Mouse (Mus musculus) lung, postnatal 25 days (tissue): ENCODE results near the gene Ptpn7.
"Not testable (repeated sequence)": the region's sequence is repeated elsewhere in the genome, so short reads cannot be mapped to it uniquely, and the experiment has no call there.

Experiments
- DNase-seq: peaks from one replicate; pipeline ENCODE4 v3.0.0; 2022; ENCODE audit warnings: low spot score

Gene Ptpn7

DNA sequence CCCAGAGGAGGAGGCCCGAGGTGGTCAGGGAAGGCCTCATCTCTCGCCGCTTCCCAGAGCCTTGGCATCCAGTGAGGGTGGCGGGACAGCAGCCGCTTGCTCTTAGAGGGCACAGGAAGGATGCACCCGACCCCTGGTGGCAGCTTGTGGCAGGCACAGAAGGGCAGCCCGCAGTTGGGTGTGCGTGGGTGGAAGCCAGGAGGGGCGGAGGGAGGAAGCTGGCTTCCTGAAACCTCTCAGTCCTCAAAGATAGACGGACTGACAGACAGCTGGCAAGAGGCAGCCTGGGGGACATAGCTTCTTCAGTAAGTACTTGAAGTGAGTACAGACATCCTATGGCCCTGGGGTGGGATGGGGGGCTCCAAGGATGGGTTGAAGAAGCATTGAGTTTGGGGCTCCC, at the start of gene Ptpn7:
TSS of gene Ptpn7 (plus strand) at position 228 of the 400 bp plus-strand sequence.
- DNase-seq: peak; percentile 83

DNA sequence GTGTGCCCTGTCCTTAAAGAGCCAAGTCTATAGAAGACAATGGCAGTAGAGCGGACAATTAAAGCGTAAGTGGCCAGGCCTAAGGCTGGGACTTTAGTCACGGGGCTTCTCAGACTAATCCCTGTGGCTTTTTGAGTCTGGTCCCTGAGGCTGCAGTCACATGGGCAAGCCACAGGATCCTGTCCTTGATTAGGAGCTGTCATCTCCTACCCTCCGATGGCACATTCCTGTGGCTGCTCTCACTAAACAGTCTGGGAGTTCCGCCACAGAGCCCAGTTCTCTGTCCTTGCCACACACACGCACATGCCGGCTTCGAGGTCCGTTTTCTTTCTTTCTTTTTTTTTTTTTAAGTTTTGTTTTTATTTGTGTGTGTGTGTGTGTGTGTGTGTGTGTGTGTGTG, 49.0 kb upstream of the Ptpn7 start:
- no peak for DNase-seq

DNA sequence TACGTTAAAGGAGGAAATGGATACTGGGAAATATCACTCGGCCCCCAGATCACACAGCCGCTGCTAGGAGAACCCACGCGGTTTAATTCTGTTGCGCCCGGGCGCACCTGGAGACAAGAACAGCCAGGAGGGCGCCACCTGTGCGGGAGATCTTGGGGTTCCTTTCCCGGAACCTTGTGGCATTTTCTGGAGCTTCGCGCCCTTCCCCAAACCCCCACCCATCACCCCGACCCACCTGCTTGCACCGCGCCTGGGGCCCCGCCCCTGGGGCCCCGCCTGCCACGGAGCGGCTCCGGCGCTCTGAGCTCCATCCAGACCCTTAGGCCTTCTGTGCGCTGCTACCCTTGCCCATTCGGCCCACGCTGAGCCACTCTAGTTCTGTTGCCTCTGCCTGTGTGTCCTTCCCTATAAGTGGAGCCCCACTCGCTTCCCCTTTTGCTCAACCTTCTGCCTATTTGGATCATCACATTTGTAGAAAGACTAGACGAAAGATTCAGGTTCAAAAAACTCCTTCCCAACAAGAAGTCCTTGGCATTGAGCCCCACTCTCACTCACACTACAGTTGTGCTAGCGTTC, 47.1 kb upstream of the Ptpn7 start:
- DNase-seq: no peak

DNA sequence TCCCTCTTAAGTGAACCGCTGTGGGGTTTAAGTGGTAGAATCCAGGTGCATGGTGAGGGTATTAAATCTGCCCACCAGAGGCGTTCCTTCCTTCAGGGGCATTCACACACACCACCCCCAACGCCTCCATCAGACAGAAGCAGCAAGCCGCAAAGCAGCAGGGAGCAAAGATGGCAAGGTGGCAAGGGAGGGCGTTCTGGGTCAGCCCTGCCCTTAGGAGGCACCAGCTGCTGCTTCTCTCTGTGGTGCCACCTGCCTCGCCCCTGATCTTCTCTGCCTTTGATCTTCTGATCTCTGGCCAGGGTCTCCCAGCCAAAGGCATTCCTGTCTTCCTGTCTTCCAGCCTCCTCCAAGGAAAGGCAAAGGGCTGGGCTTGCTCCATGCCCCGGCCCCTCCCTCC, 46.5 kb upstream of the Ptpn7 start:
- no peak for DNase-seq

DNA sequence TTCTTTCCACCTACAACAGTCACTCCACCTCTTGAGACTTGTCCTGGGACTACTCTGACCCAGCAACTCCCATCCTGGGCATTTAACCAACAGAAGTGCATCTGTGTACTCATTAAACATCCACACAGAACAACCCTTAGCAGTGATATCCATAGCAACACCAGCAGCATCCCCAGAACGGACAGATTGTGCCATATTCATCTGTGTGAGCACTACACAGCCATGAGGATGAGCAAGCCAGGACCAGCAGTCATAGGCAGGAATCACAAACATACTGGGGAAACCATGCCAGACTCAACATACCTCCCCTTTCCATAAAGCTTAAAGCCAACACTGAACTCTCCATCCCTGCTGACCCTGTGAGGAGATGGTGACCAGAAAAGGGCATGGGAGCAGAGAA, 45.1 kb upstream of the Ptpn7 start:
- DNase-seq: no peak

DNA sequence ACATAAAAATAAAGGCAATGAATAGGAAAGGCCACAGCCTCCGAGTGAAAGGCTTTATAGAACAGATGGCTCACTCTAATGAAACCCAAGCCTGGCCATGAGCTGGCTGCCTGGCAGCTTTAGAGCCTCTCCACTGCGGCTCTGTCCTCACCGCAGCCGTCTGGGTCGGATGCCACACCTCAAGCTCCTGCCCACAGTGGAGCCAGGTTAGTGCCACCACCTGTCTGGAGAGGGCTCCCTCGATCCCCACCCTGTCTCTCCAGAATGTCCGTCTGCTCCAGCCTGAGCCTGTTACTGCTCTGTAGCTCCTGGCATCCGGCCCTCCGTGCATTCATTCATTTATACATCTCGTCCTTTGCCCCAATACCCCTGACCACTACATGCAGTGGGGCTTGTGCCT, 42.9 kb upstream of the Ptpn7 start:
- DNase-seq: no peak

DNA sequence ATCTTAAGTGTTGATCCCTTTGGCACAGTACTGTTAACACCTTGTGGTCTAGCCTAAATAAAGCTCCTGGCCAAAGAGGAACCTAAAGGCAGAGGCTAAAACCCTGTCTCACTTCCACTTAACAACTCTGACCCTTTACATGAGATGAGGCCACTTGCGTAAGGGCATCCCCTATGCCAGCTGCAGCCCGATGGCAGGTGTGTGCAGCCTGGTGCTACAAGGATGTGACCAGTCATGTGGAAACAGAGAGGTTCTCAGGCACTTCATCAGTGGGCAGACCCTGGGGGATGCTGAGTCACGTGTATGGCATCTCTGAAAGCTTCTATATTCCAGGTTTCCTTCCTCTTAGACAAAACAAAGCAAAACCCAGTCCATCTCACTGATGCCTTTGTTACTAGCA, 41.6 kb upstream of the Ptpn7 start:
- no peak for DNase-seq

DNA sequence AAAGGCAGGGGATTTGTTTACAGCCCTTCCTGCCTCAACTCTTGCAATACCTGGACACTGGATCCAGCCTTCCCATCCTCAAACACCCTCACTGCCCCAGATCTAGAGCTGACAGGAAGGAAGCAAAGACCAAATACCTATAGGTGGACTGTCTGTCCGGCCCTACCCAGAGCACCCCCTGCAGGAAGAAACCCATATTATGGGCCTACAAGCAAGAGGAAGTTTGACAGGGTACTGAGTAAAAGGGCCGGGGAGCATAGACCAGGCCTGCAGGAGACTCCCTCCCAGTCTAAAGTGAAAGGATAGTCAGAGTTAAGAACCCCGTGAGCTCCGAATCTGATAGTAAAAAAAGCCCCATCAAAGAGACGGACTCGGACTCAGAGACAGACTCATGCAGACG, 37.8 kb upstream of the Ptpn7 start:
- DNase-seq: no peak

DNA sequence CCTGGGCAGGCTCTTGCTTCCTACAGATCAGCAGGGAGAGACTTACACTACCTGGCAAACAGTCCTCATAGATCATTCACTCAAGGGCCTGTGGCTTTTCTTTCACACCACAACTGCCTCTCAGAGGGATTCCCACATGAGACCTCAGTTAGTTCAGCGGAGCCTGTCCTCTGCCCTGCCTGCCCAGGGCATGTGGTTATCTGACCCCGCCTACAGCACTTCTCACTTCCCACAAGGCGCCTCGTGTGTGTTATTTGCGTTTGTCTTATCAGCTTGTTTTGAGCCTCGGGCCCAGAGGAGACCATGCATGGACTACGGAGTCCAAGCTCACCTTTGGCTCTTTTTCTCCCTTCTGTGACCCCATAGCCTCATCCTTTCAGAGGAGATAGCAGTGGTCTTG, 37.3 kb upstream of the Ptpn7 start:
- no peak for DNase-seq

DNA sequence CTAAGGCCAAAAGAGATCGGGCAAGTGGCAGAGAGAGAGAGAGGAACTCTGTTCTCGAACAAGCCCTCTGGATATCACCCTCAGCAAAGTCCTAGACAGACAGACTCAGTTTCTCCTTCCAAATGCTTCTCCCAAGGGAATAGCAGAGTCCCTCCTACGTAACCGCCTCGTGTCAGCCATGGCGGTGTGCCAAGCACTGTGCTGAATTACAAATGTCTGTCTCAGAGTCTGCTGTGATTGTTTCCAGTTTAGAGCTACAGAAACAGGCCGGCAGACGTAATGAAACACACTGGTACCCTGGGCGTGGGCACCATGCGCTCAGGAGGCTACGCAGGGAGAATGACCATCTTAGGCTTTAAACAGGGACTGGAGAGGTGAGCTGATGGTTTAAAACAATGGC, 36.2 kb upstream of the Ptpn7 start:
- DNase-seq: no peak

DNA sequence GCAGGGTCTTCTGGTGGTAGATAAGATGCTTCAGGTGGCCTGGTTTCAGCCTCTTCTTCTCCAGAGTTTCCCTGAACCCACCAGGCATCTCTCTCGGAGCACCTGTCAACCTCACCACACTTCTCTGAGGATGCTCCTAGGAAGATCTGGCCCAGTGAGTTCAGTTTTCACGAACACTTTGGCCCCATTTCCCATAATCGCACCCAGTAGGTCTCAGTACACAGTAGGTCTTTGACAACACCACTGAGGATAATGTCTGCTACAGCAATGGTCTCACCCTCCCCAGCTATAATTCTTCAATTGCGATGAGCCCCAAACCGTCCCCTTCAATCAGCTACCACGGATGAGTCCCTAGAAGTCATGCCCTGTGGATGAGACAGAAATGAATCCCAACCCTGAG, 35.1 kb upstream of the Ptpn7 start:
- DNase-seq: no peak

DNA sequence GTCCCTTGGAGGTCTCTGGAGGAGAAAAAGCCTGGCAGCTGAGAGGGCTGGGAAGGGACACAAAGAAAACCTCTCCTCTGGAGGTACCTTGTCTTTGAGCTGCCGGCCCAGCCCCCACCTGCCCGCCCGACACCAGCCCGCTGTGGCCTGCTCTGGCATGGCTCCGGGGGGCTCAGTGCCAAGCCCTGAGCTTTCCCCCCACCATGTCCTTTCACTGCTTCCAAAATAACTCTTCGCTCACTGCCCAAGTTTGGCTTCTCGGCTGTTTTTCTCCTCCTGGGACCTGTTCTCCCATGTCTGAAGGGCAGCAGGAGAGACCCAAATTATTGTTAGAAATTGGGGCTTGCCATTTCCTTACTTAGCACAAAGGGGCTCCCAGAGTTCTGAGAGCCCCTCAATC, 34.1 kb upstream of the Ptpn7 start:
- DNase-seq: no peak

DNA sequence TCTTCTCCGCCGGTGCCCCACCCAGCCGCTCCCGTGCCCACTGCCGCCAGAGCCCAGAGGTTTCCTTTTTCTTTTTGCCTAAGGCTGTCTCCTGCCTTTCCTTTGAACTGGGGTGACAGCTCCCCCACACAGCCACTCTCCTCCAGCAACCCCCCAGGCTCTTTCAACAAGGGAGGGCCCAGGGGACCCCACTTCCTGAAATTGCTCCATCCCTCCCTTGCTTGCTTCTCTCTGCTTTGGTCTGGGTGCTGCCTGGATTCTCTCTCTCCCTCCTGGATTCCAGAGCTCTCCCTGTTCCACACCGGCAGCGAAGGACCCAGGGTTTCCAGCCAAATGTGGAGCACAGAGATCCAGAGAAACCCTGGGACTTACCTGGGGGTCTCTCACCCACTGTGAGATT, 32.1 kb upstream of the Ptpn7 start:
- DNase-seq: no peak

DNA sequence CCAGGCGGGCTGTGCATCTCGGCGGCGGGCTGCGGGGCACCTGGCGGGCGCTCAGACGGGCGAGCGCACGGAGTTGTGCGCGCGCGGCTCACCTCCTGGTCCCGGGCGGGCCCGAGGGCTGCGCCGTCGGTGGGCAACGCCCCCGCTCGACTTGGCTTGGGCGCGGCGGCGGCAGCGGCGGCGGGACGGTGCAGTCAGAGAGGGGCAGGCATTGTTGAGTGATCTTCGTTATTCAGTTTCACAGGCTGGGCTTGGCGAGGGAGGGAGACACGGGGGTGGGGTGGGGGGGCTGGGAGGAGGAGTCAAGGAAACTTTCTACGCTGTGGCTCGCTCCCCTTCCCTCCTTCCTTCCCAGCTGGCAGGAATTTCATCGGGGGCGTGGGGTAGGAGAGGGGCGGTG, 27.4 kb upstream of the Ptpn7 start, which contains the start of gene Lgr6:
TSS of gene Lgr6 (minus strand) at position 153 of the 400 bp plus-strand sequence.
- no peak for DNase-seq

DNA sequence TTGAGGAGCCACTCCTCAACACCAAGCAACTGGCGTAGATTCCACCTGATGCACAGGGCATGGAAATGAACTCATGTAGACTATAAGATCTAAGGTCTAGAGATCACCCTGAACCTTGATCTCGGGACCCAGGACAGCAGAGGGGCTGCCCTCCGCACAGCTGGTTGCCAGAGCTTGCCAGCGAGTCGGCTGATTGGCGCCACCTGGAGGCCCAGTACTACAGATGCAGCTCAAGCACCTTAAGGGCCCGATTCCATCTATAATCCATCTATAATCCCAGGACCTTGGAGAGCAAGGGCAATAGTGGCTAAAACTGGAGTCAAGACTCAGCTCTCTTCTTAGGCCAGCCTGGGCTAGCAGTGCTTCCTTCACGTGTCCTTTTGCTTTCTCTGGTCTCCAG, 26.5 kb upstream of the Ptpn7 start:
- DNase-seq: peak; percentile 58

DNA sequence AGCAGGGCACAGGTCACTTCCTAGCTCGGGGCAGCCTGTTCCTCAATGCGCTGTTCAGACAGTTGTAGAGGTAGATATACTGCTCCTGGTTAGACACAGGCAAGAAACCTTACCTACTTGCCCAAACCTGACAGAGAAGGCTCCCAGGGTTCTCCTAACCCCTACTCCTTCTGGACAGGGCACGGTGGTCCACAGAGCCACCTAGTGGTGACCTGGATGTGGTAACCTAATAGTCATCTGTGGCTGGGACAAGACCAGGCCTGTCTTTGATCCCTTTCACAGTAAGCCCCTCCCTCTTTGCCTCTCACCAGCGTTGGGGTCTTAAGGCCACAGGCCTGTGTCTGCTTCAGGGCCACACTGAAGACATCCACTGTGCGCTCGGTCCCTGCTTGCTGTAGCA, 23.9 kb upstream of the Ptpn7 start:
- DNase-seq: no peak

DNA sequence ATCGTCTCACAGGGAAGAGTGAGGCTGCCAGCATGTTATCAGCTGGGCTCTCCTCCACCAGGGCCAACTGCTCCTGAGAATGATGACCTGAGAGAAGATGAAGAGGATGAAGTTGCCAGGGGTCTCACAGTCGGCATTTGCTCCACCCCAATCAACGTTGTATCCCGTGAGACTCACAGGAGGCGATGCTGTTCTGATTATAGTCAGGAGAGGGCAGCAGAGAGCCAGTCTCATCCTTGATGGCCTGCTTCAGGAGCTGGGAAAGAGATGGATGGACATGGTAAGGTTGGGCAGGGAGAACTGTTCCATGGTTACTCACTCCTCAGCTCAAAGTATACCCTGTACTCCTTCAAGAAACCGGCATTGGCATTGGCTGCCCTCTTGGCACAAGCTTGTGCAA, 22.4 kb upstream of the Ptpn7 start:
- peak; percentile 59 for DNase-seq

DNA sequence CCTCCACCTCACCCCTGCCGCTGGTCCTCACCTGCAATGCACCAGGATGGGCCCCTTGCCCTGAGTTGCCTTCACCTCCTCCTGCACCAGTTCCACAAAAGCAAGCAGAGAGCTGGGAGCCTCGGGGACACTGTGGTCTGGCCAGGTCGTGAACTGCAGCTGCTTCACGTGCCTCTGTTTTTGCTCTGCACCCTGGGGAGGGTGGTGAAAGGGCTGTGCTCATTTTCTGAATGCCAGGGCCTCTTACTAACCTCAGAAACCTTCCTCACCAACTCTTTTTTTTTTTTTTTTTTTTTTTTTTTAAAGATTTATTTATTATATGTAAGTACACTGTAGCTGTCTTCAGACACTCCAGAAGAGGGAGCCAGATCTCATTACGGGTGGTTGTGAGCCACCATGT, 21.2 kb upstream of the Ptpn7 start:
- DNase-seq: not testable (repeated sequence)

DNA sequence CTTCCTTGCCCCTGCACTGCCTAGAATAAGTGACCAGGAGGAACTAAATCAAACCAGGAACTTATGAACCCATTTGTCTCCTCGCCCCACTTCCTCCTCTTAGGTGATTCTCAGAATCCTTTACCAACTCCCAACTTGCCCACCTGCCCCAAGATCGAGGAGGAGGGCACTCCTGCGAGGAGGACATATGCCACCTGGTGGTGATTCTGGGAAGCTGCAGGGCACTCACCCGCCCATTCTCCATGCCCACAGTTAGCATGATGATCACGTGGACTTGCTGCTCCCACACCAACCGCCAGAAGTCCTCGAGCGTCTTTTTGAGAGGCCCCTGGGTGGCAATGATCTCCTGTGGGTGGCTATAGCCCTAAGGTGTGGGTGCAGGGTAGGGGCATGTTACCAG, 19.8 kb upstream of the Ptpn7 start:
- DNase-seq: peak; percentile 36

DNA sequence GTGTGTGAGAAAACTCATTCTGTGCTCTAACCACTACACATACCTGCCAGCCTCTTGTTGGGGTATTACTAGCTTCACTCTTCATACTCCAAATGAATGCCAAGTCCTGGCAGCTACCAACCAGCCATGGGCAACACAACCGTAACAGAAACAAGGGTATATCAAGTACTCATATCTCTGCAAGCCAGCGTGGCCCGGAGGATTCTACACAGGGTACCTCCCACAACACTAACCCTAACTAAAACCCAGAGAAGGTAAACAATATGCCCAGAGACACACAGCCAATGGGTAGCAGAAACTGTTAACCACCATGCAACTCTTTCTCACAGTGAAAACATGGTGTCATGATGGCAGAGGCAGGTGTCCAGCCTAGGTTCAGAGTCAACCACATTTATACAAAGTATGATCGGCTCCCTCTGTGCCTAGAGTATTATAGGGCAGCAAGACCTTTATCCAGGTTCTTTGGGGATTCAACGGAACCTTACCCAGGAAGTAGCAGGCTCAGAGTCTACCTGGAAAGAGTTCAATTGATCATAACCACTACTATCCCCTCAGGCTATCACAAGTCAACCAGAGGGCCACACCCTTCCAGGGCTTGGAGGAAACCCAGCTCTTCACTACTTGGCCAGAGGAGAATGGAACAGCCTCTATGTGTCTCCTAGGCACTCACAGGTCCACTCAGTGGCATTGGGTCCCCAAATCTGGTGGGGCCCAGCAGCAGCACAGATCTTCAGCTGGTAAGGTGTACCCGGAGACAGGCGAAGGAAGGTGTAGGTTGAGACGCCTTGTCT, 7.7 kb upstream of the Ptpn7 start:
- no peak for DNase-seq

DNA sequence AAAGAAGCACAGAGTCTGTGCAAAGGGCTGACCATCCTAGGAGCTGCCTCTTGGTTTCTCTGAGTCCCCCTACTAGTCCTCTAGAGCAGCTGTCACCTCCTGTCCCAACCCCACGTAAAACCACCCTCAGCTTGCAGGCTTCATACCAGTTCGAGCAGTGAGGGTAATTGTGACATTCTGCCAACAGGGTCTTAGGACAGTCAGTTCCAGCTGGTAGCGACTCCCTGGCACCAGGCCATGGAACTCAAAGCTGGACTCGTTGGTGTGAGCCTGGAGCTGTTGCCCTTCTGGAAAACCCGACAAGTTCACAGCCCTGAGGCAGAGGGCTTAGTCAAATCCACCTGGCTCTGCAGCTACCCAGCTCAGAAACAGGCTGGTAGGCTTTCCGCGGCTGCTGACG, 6.5 kb upstream of the Ptpn7 start:
- no peak for DNase-seq

DNA sequence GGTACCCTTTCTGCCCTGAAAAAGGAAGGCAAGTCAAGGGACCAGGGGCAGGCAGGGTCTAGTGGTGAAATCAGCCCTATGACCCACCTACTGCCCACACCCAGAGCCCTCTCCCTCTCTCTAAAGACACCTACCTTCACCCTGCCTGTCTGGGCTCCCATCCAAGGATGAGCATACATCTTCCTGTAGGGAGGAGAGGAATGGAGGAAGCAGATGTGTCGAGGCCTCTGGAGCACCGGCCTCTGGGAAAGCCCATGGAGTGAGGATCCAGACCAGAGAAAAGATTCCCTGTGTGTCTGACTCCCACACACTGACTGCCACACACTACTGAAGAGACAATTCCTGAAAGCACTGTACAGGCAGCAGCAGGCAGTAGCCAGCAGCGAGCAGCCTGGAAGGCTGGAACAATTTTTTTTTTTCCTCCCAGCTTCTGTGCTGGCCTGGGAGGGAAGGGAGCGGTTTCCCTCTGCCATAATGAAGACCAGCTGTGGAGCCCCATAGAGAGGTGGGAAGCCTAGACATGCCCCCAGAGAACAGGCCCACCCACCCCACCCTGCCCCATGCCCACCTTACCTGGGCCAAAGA, 6.0 kb upstream of the Ptpn7 start:
- DNase-seq: no peak

DNA sequence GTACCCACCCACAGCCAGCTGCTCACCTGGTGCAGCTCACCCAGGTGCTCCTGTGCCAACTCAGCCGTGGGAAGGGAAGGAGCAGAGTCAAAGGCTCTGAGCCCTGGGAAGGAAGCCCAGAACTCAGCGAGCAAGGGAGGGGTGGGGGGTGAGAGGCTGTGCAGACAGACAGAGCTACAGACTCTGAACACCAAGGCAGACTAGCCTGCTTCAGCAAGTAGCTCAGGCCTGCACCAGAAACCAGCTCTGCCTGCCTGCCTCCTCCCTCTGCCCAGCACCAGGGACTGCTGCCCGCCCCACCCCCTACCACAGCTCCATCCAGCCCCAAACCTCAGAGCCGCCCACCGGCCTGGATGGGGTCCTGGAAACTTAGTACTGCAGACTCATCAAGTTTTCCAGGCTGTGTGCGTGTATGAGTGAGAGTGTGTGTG, 4.5 kb upstream of the Ptpn7 start:
- DNase-seq: no peak

DNA sequence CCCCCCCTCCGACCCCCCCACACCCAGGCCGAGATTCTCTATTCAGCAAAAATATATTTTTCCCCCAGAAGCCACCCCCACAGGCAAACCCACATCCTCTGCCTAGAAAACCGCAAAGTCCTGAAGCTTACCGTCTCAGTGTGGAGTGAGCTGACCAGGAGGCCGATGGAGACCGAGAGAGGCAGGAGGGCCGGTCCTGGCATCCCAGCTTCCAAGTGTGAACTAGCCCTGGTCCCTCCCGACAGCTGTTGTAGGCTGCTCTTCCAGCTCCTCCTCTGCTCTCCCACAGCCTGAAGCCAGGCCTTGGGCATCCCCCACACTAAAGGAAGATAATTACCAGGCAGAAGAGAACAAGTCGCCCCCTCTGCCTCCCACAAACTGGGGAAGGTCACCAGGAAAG, 3.5 kb upstream of the Ptpn7 start:
- no peak for DNase-seq
